Mouse (Mus musculus) MEL (cell line): ENCODE results near the gene Hexim2. TPM values are rescaled to one million over a fixed set of nuclear protein-coding genes. Genes with fewer than 3 reads are reported as not detected.

Experiments
- DNase-seq: peaks from one replicate; pipeline ENCODE4 v3.0.0; 2011; ENCODE audit warnings: low read depth, low spot score
- H3K27ac ChIP-seq: 2 replicates; pipeline ENCODE4 v1.5.1; 2012; ENCODE audit warnings: low read depth, mild to moderate bottlenecking, control low read depth, low read length, moderate library complexity; ENCODE audit not compliant: control insufficient read depth
- H3K27me3 ChIP-seq, 2 experiments: fragments of 150-350 bp in 1 of 2; sonication (generic) in 1 of 2; 2 replicates each; pipeline ENCODE4 v1.6.1; 2012; ENCODE audit warnings: low read length in 2 of 2, mild to moderate bottlenecking in 2 of 2, improper control_type of control experiment in 1 of 2, moderate library complexity in 1 of 2; ENCODE audit not compliant: insufficient read depth in 2 of 2, control insufficient read depth in 1 of 2
- H3K36me3 ChIP-seq, 2 experiments: 2 replicates each; pipeline ENCODE4 v1.6.1; 2012 to 2014; ENCODE audit warnings: low read length in 2 of 2, improper control_type of control experiment in 1 of 2, inconsistent platforms in 1 of 2, mild to moderate bottlenecking in 1 of 2; ENCODE audit not compliant: insufficient read depth in 2 of 2, control insufficient read depth in 1 of 2
- H3K4me1 ChIP-seq, 2 experiments: fragments of 150-350 bp in 1 of 2; sonication (generic) in 1 of 2; 2 replicates each; pipeline ENCODE4 v1.6.1; 2012; ENCODE audit warnings: low read length in 2 of 2, improper control_type of control experiment in 1 of 2, mild to moderate bottlenecking in 1 of 2; ENCODE audit not compliant: insufficient read depth in 2 of 2, control insufficient read depth in 1 of 2
- H3K4me3 ChIP-seq, 2 experiments: fragments of 150-350 bp in 1 of 2; sonication (generic) in 1 of 2; 2 replicates each; pipeline ENCODE4 v1.5.1; 2012; ENCODE audit warnings: low read depth in 2 of 2, low read length in 2 of 2, mild to moderate bottlenecking in 2 of 2, moderate library complexity in 2 of 2, control low read depth in 1 of 2, improper control_type of control experiment in 1 of 2; ENCODE audit not compliant: control insufficient read depth in 1 of 2, insufficient read depth in 1 of 2
- H3K79me2 ChIP-seq: 2 replicates; pipeline ENCODE4 v1.6.1; 2012; ENCODE audit warnings: mild to moderate bottlenecking, low read length, moderate library complexity; ENCODE audit not compliant: control insufficient read depth, poor library complexity, insufficient read depth
- H3K9ac ChIP-seq: 2 replicates; pipeline ENCODE4 v1.6.1; 2012; ENCODE audit warnings: low read depth, mild to moderate bottlenecking, control low read depth, low read length, moderate library complexity; ENCODE audit not compliant: control insufficient read depth, poor library complexity, severe bottlenecking
- H3K9me3 ChIP-seq: fragments of 150-350 bp; sonication (generic); replicated peaks from 2 replicates; pipeline ENCODE4 v1.6.1; 2012; ENCODE audit warnings: mild to moderate bottlenecking, low read length, improper control_type of control experiment, moderate library complexity; ENCODE audit not compliant: insufficient read depth
- BHLHE40 ChIP-seq: IDR thresholded peaks from 2 replicates; pipeline ENCODE4 v1.6.1; 2012; ENCODE audit warnings: low read depth, mild to moderate bottlenecking, inconsistent platforms, low read length, improper control_type of control experiment, borderline replicate concordance
- CHD1 ChIP-seq: IDR thresholded peaks from 2 replicates; pipeline ENCODE4 v1.6.1; 2012; ENCODE audit warnings: low read depth, mild to moderate bottlenecking, inconsistent platforms, low read length, improper control_type of control experiment
- CHD2 ChIP-seq: IDR thresholded peaks from 2 replicates; pipeline ENCODE4 v1.6.1; 2011; ENCODE audit warnings: low read length, improper control_type of control experiment
- CTCF ChIP-seq, 3 experiments: IDR thresholded peaks in 2 of 3; conservative IDR thresholded peaks in 1 of 3; 2 replicates each; pipeline ENCODE4 v1.5.1; 2011 to 2012; ENCODE audit warnings: low read length in 3 of 3, low read depth in 2 of 3, mild to moderate bottlenecking in 2 of 3, improper control_type of control experiment in 1 of 3, inconsistent platforms in 1 of 3, mixed read lengths in 1 of 3, moderate library complexity in 1 of 3; ENCODE audit not compliant: control insufficient read depth in 1 of 3, insufficient read depth in 1 of 3, poor library complexity in 1 of 3, severe bottlenecking in 1 of 3
- E2F4 ChIP-seq: IDR thresholded peaks from 2 replicates; pipeline ENCODE4 v1.6.1; 2011; ENCODE audit warnings: low read depth, low read length, improper control_type of control experiment, borderline replicate concordance
- ELF1 ChIP-seq: IDR thresholded peaks from 2 replicates; pipeline ENCODE4 v1.6.1; 2014; ENCODE audit warnings: low read depth, mild to moderate bottlenecking, inconsistent platforms, low read length, improper control_type of control experiment, moderate library complexity
- ETS1 ChIP-seq: IDR thresholded peaks from 2 replicates; pipeline ENCODE4 v1.6.1; 2012; ENCODE audit warnings: low read depth, mild to moderate bottlenecking, inconsistent platforms, low read length, improper control_type of control experiment, moderate library complexity
- GABPA ChIP-seq: IDR thresholded peaks from 2 replicates; pipeline ENCODE4 v1.6.1; 2012; ENCODE audit warnings: low read depth, mild to moderate bottlenecking, inconsistent platforms, low read length, improper control_type of control experiment, moderate library complexity
- HCFC1 ChIP-seq: IDR thresholded peaks from 2 replicates; pipeline ENCODE4 v1.6.1; 2012; ENCODE audit warnings: low read depth, mild to moderate bottlenecking, inconsistent platforms, low read length, improper control_type of control experiment, moderate library complexity
- JUND ChIP-seq: IDR thresholded peaks from 2 replicates; pipeline ENCODE4 v1.6.1; 2011; ENCODE audit warnings: low read depth, mild to moderate bottlenecking, improper control_type of control experiment, low read length
- MAFK ChIP-seq: IDR thresholded peaks from 2 replicates; pipeline ENCODE4 v1.6.1; 2011; ENCODE audit warnings: low read depth, mild to moderate bottlenecking, low read length, improper control_type of control experiment, borderline replicate concordance
- MXI1 ChIP-seq: IDR thresholded peaks from 2 replicates; pipeline ENCODE4 v1.6.1; 2011; ENCODE audit warnings: mild to moderate bottlenecking, low read depth, low read length, improper control_type of control experiment
- MYC ChIP-seq: IDR thresholded peaks from 2 replicates; pipeline ENCODE4 v1.6.1; 2011; ENCODE audit warnings: low read depth, mild to moderate bottlenecking, low read length, improper control_type of control experiment, moderate library complexity
- NELFE ChIP-seq: IDR thresholded peaks from 2 replicates; pipeline ENCODE4 v1.6.1; 2011; ENCODE audit warnings: low read depth, low read length, improper control_type of control experiment
- POLR2A ChIP-seq, 2 experiments: IDR thresholded peaks; 2 replicates each; pipeline ENCODE4 v1.6.1; 2011 to 2012; ENCODE audit warnings: low read length in 2 of 2, mild to moderate bottlenecking in 2 of 2, control low read depth in 1 of 2, improper control_type of control experiment in 1 of 2, low read depth in 1 of 2, moderate library complexity in 1 of 2; ENCODE audit not compliant: control insufficient read depth in 1 of 2, insufficient read depth in 1 of 2, poor library complexity in 1 of 2
- POLR2AphosphoS5 ChIP-seq: IDR thresholded peaks from 2 replicates; pipeline ENCODE4 v1.6.1; 2012; ENCODE audit warnings: low read depth, borderline replicate concordance, mild to moderate bottlenecking, inconsistent platforms, low read length, moderate library complexity, mixed read lengths
- RAD21 ChIP-seq: IDR thresholded peaks from 2 replicates; pipeline ENCODE4 v1.6.1; 2011; ENCODE audit warnings: mild to moderate bottlenecking, low read depth, low read length, improper control_type of control experiment
- RCOR1 ChIP-seq: IDR thresholded peaks from 2 replicates; pipeline ENCODE4 v1.6.1; 2012; ENCODE audit warnings: low read depth, mild to moderate bottlenecking, inconsistent platforms, low read length, improper control_type of control experiment
- SIN3A ChIP-seq: IDR thresholded peaks from 2 replicates; pipeline ENCODE4 v1.6.1; 2012; ENCODE audit warnings: low read length, improper control_type of control experiment, inconsistent platforms
- SMC3 ChIP-seq: IDR thresholded peaks from 2 replicates; pipeline ENCODE4 v1.6.1; 2011; ENCODE audit warnings: low read depth, low read length, improper control_type of control experiment
- TAL1 ChIP-seq: IDR thresholded peaks from 2 replicates; pipeline ENCODE4 v1.6.1; 2012; ENCODE audit warnings: mild to moderate bottlenecking, inconsistent platforms, low read length, moderate library complexity, mixed read lengths
- TBP ChIP-seq: IDR thresholded peaks from 2 replicates; pipeline ENCODE4 v1.8.0; 2011; ENCODE audit warnings: low read depth, low read length, improper control_type of control experiment
- TCF12 ChIP-seq: IDR thresholded peaks from 2 replicates; pipeline ENCODE4 v1.6.1; 2014; ENCODE audit warnings: low read depth, mild to moderate bottlenecking, inconsistent platforms, low read length, improper control_type of control experiment, moderate library complexity
- UBTF ChIP-seq: IDR thresholded peaks from 2 replicates; pipeline ENCODE4 v1.6.1; 2012; ENCODE audit warnings: low read depth, mild to moderate bottlenecking, inconsistent platforms, low read length, improper control_type of control experiment, moderate library complexity, borderline replicate concordance; ENCODE audit not compliant: insufficient read depth
- USF1 ChIP-seq: IDR thresholded peaks from 2 replicates; pipeline ENCODE4 v1.6.1; 2014; ENCODE audit warnings: low read depth, mild to moderate bottlenecking, inconsistent platforms, low read length, improper control_type of control experiment, moderate library complexity
- USF2 ChIP-seq, 2 experiments: IDR thresholded peaks; 2 replicates each; pipeline ENCODE4 v1.6.1; 2011 to 2012; ENCODE audit warnings: improper control_type of control experiment in 2 of 2, low read length in 2 of 2, borderline replicate concordance in 1 of 2, inconsistent platforms in 1 of 2, low read depth in 1 of 2, mild to moderate bottlenecking in 1 of 2; ENCODE audit not compliant: insufficient read depth in 1 of 2
- ZC3H11A ChIP-seq: IDR thresholded peaks from 2 replicates; pipeline ENCODE4 v1.6.1; 2012; ENCODE audit warnings: low read depth, mild to moderate bottlenecking, inconsistent platforms, low read length, improper control_type of control experiment
- ZKSCAN1 ChIP-seq: IDR thresholded peaks from 2 replicates; pipeline ENCODE4 v1.6.1; 2012; ENCODE audit warnings: low read depth, mild to moderate bottlenecking, inconsistent platforms, low read length, improper control_type of control experiment, moderate library complexity
- ZMIZ1 ChIP-seq: IDR thresholded peaks from 2 replicates; pipeline ENCODE4 v1.6.1; 2012; ENCODE audit warnings: low read depth, mild to moderate bottlenecking, inconsistent platforms, low read length, improper control_type of control experiment, moderate library complexity
- ZNF384 ChIP-seq: IDR thresholded peaks from 2 replicates; pipeline ENCODE4 v1.6.1; 2012; ENCODE audit warnings: low read depth, mild to moderate bottlenecking, inconsistent platforms, low read length, improper control_type of control experiment
- polyA plus RNA-seq, 2 experiments: library from polyadenylated mRNA; stranded (reverse) in 1 of 2; unstranded in 1 of 2; fragments of >175 nt in 1 of 2; fragments of >200 nt in 1 of 2; gene quantifications; 2 replicates each; pipeline versions ENCODE4 v1.2.1 to v1.2.4; 2012; ENCODE audit warnings: low replicate concordance in 2 of 2, low read depth in 1 of 2; ENCODE audit not compliant: insufficient read length in 2 of 2, insufficient read depth in 1 of 2, missing spikeins in 1 of 2
- total RNA-seq: library from RNA; depleted of rRNA; stranded (reverse); fragments of 300-350 nt; gene quantifications from 2 replicates; pipeline ENCODE4 v1.2.3, GENCODE M21; 2012

The Hexim2 gene
- total and polyA plus RNA-seq, 3 experiments = 12.3 to 12.5 TPM; not detected in 1

- TF ChIP-seq TCF12 (peak; percentile 77), TBP (peak; percentile 75), USF1 (no peak), ZKSCAN1 (peak; percentile 59; the same call in 1 of the 2 replicates), E2F4 (peak; percentile 95), CTCF (IDR thresholded peaks at IDR 0.05 in 2 of 3, conservative IDR thresholded peaks at IDR 0.05 in 1 of 3; ENCODE audit: control insufficient read depth in 1 of 3, insufficient read depth in 1 of 3, low read depth in 2 of 3, low read length in 3 of 3, poor library complexity in 1 of 3, severe bottlenecking in 1 of 3) (no peak; a peak in 1 of 6 replicates), ZC3H11A (no peak), GABPA (no peak), USF2 (IDR thresholded peaks at IDR 0.05; ENCODE audit: borderline replicate concordance in 1 of 2, insufficient read depth in 1 of 2, low read depth in 1 of 2, low read length in 2 of 2) (no peak), NELFE (peak; percentile 91), CHD2 (peak; percentile 71), ZNF384 (peak; percentile 99), JUND (no peak), MXI1 (peak; percentile 87), TAL1 (peak; percentile 9; the same call in 1 of the 2 replicates), ETS1 (peak; percentile 93), ZMIZ1 (peak; percentile 98), SMC3 (no peak)
- TF ChIP-seq, all 39 proteins: peak for 25
These were observed 587 bp downstream of the Hexim2 start (continued) for GRCm38 (mm10) chr11:103132576-103133455.

- peak; percentile 78 for DNase-seq
- Histone ChIP-seq H3K4me3 (peak overlapping the region; percentile 52 to 58), H3K9me3 (no peaks in the 10 kb centered on the region), H3K4me1 (peaks cover 22 to 30% of the 10 kb centered on the region in 2 experiments), H3K9ac (peak overlapping the region; percentile 71), H3K36me3 (peaks cover 0 to 43% of the 10 kb centered on the region in 2 experiments; a peak in 2 of 4 replicates), H3K27me3 (no peaks in the 10 kb centered on the region), H3K27ac (peak overlapping the region; percentile 63), H3K79me2 (peaks cover 20% of the 10 kb centered on the region)
- TF ChIP-seq ZNF384 = no peak
- 0 out of 2 replicates have a peak, but pooled peaks have one; percentile 31 for TF ChIP-seq MYC
- TF ChIP-seq POLR2AphosphoS5 = no peak
- TF ChIP-seq CHD1 = peak; percentile 93
- TF ChIP-seq MAFK = no peak
- TF ChIP-seq UBTF = 0 out of 2 replicates have a peak, but pooled peaks have one; percentile 46
- TF ChIP-seq ZC3H11A = peak; percentile 34; the same call in 1 of the 2 replicates
- peak; percentile 37; the same call in 1 of the 2 replicates for TF ChIP-seq TCF12
- no peak for TF ChIP-seq SMC3
- no peak for TF ChIP-seq RCOR1
- no peak; the same call in 1 of the 2 replicates for TF ChIP-seq MXI1
- no peak for TF ChIP-seq BHLHE40
- TF ChIP-seq POLR2A (IDR thresholded peaks at IDR 0.05; ENCODE audit: control insufficient read depth in 1 of 2, insufficient read depth in 1 of 2, low read depth in 1 of 2, low read length in 2 of 2, poor library complexity in 1 of 2) = peak in 1 of 2 experiments; percentile 1; a peak in 1 of 4 replicates
- no peak for TF ChIP-seq USF1
- no peak for TF ChIP-seq ELF1
- no peak for TF ChIP-seq HCFC1
- TF ChIP-seq RAD21 = no peak
- TF ChIP-seq CHD2 = no peak
- no peak for TF ChIP-seq TAL1
- TF ChIP-seq SIN3A = no peak; the same call in 1 of the 2 replicates
These were observed 1.4 kb downstream of the Hexim2 start for GRCm38 (mm10) chr11:103133456-103134185.
